Mouse (Mus musculus) colon, adult 2 months (tissue): ENCODE data around the gene Sgcd. TPM values are rescaled to one million over a fixed set of nuclear protein-coding genes. Genes with fewer than 3 reads are reported as not detected.

Experiments
- polyA plus RNA-seq: library from polyadenylated mRNA; depleted of rRNA; stranded (reverse); fragments of >200 nt; gene quantifications from 2 replicates; pipeline ENCODE4 v1.2.3, GENCODE M21; 2012; rRNA removed

Sgcd gene
- polyA plus RNA-seq, result 0.87 and 1.1 TPM in 2 replicates

GRCm38 (mm10) chr11:47988697-47989533 is at the start of gene Sgcd:
Gene Sgcd (minus strand): TSS chr11:47988969.

